Mouse (Mus musculus) embryonic fibroblast, embryonic 13.5 days (primary cell): Measurements from ENCODE around the gene Man1a2.

ENCODE experiments used
- CTCF ChIP-seq: IDR thresholded peaks from 2 replicates; pipeline ENCODE4 v1.5.1; 2011; ENCODE audit warnings: mild to moderate bottlenecking, control low read depth, low read length, moderate library complexity, borderline replicate concordance; ENCODE audit not compliant: insufficient read depth
- POLR2A ChIP-seq: IDR thresholded peaks from 2 replicates; pipeline ENCODE4 v1.6.1; 2011; ENCODE audit warnings: low read depth, mild to moderate bottlenecking, control low read depth, low read length, moderate library complexity

GRCm38 (mm10) chr3:100634821-100635220, 50.5 kb downstream of the Man1a2 start:
- TF ChIP-seq POLR2A (no peak), CTCF (no peak)
